Mouse (Mus musculus): ENCODE results near the gene Aqp1. TPM values are rescaled to one million over a fixed set of nuclear protein-coding genes. Genes with fewer than 3 reads are reported as not detected.

Aqp1 gene
- 265 and 326 TPM in 2 replicates for total RNA-seq (2021)
- long read RNA-seq, experiment 1, transcript Aqp1-201 (4 exons, 2,627 nt): major isoform, 29 of 46 reads
- long read RNA-seq, experiment 1, partial matches to known transcripts: 17 of 46 reads
- long read RNA-seq, experiment 1, other reads (novel, unspliced or antisense): 0 of 46 reads
- long read RNA-seq, experiment 2, transcript Aqp1-201 (4 exons, 2,627 nt): major isoform, 31 of 73 reads
- long read RNA-seq, experiment 2, partial matches to known transcripts: 42 of 73 reads
- long read RNA-seq, experiment 2, other reads (novel, unspliced or antisense): 0 of 73 reads

- DNase-seq: peak; percentile 65
Measured at GRCm38 (mm10) chr6:55335989-55336514, at the start of gene Aqp1. TSS of gene Aqp1 (plus strand) at chr6:55336432.

GRCm38 (mm10) chr6:55288007-55288602 is 48.1 kb upstream of the Aqp1 start:
- peak; percentile 13 for DNase-seq

- DNase-seq: peak; percentile 65
Measured at GRCm38 (mm10) chr6:55294549-55295131, 41.6 kb upstream of the Aqp1 start.

- DNase-seq: no peak
Measured at GRCm38 (mm10) chr6:55295325-55295724, 40.9 kb upstream of the Aqp1 start.

GRCm38 (mm10) chr6:55299482-55299881 is 36.8 kb upstream of the Aqp1 start:
- DNase-seq: no peak

GRCm38 (mm10) chr6:55299917-55300316 is 36.3 kb upstream of the Aqp1 start:
- no peak for DNase-seq

GRCm38 (mm10) chr6:55300704-55301103 is 35.5 kb upstream of the Aqp1 start:
- DNase-seq: no peak

- DNase-seq: peak; percentile 37
Measured at GRCm38 (mm10) chr6:55310179-55310578, 26.1 kb upstream of the Aqp1 start.

- DNase-seq: no peak
Measured at GRCm38 (mm10) chr6:55311962-55312361, 24.3 kb upstream of the Aqp1 start.

GRCm38 (mm10) chr6:55313893-55314292 is 22.3 kb upstream of the Aqp1 start:
- DNase-seq: no peak

GRCm38 (mm10) chr6:55314628-55315027 is 21.6 kb upstream of the Aqp1 start:
- no peak for DNase-seq

GRCm38 (mm10) chr6:55318597-55318996 is 17.6 kb upstream of the Aqp1 start:
- DNase-seq: no peak

GRCm38 (mm10) chr6:55319585-55320551 is 16.4 kb upstream of the Aqp1 start:
- no peak for DNase-seq

- DNase-seq: no peak
Measured at GRCm38 (mm10) chr6:55320894-55321293, 15.3 kb upstream of the Aqp1 start.

GRCm38 (mm10) chr6:55321518-55321917 is 14.7 kb upstream of the Aqp1 start:
- no peak for DNase-seq

- no peak for DNase-seq
Measured at GRCm38 (mm10) chr6:55322980-55323379, 13.3 kb upstream of the Aqp1 start.

- DNase-seq: no peak
Measured at GRCm38 (mm10) chr6:55323908-55324634, 12.2 kb upstream of the Aqp1 start.

- DNase-seq: peak; percentile 33
Measured at GRCm38 (mm10) chr6:55324785-55325184, 11.4 kb upstream of the Aqp1 start.

- DNase-seq: no peak
Measured at GRCm38 (mm10) chr6:55326299-55326698, 9.9 kb upstream of the Aqp1 start.

- no peak for DNase-seq
Measured at GRCm38 (mm10) chr6:55327326-55327725, 8.9 kb upstream of the Aqp1 start.

GRCm38 (mm10) chr6:55328179-55328578 is 8.1 kb upstream of the Aqp1 start:
- no peak for DNase-seq

All from adrenal gland, postnatal 14 days (tissue).